Mouse (Mus musculus) layer of hippocampus, adult 9-10 months (tissue): Measurements from ENCODE around the gene Kazn.

Experiments
- DNase-seq: peaks from one replicate; pipeline ENCODE4 v3.0.0; 2022; ENCODE audit warnings: low spot score

Kazn gene

DNA sequence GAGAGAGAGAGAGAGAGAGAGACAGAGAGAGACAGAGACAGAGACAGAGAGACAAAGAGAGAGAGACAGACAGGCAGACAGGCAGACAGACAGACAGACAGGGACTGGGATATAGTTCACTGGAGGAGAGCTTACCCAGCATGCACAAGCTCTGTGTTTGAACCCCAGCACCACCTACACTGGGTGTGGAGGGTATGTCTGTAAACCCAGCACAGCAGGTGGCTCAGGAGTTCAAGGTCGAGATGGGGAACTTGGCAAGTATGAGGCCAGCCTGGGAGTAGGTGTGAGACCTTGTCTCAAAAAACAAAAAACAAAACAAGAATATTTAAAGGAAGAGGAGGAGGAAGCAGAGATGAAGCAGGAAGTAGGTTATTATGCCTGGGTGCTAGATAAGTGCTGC lies 162.3 kb downstream of the Kazn start:
- no peak for DNase-seq

DNA sequence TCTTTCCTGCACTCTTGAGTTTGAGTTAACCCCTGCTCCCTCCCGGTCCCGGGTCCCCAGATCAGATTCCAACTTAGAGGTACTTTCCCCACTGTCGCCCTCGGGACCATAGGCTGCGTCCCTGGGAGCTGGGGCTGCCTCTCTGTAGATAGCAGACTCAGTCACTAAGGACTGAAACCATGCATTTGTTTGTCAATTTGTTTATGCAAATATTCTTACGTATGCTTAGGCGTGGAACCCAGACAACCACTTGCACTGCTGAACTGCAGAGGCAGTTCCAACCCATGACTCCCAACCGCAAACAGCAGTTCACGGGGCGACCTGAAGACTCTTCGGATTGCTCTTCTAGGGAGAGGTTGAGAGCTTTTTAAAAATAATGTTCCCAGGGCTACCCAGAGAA lies 163.3 kb downstream of the Kazn start:
- DNase-seq, result no peak

DNA sequence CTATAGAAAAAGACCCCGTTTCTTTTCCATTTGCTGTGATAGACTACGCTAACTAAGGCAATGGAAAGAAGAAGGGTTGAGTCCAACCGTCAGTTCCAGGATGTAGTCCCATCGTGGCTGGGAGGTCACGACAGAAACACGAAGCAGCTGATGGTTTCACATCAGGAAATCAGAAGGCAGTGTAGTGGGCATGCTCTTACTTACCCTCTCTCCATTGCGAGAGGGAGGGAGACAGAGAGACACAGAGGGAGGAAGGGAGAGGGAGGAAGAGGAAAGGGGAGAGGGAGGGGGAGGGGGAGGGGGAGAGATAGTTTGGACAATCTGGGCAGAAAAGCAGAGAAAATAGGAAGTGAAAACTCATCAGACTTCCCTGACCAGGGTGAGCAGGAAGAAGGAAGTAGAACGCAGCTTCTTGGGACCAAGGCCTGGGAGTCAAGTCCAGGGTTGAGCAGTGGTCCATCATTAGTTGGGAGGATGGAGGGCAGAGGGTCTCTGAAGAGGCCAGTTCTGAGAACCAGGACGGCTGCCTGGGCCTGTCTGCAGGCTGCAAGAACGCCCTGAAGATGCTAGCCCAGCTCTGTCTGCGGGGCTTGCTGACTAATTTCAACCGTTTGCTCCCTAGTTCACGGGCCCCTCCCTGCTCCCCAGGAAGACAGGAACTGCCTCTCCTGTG lies 165.0 kb downstream of the Kazn start:
- no peak for DNase-seq

DNA sequence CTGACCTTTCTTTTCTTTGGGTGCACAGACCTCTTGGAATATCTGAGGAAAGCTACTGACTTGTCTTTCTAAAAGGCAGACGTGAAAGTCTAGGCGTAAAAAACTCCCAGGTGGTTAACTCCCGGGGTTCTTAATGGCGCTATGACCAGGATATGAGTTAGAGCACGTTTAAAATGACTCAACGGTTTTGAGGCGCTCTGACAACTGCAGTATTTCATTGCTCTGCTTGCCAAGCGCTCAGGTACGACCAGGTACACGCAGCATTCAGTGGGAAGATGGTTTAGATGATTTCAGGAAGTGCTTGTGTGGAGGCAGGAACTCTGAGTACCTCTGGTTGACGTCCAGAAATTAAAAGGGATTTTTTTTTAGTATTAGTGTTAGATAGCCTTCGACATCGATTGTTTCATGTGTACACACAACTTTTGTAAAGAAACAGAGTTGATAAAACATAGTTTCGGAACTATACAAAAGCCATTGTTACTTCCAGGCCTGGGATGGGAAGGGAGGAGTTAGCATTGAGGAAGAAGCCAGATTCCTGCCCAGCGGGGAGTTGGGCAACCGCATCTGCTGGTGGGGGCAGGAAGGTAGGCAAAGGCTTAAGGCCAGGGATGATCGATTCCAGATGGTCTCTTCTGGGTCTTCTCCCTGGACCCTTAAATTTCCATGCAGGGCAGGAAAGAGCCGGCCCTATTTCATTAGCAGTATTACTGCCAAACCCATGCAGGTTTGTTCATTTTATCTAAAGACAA lies 167.8 kb downstream of the Kazn start:
- no peak for DNase-seq

DNA sequence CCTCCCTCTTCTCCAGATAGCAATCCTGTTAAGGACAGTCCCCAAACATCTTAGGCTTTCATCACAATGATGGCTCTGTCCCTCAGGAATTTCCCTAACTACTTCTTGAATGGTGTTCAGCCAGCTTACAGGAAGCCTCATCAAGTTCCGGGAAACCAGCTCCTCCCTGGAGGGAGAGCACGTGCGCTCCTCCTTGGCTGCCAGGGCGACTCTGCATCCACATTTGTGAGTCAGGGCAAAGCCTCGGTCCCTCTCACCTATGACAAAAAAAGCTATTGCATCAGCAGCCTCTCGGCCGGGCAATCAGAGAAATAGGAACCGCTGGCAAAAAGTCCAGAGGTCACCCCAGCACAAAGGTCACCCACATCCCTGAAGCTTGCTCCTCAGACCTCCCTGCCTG lies 168.4 kb downstream of the Kazn start:
- DNase-seq, result no peak

DNA sequence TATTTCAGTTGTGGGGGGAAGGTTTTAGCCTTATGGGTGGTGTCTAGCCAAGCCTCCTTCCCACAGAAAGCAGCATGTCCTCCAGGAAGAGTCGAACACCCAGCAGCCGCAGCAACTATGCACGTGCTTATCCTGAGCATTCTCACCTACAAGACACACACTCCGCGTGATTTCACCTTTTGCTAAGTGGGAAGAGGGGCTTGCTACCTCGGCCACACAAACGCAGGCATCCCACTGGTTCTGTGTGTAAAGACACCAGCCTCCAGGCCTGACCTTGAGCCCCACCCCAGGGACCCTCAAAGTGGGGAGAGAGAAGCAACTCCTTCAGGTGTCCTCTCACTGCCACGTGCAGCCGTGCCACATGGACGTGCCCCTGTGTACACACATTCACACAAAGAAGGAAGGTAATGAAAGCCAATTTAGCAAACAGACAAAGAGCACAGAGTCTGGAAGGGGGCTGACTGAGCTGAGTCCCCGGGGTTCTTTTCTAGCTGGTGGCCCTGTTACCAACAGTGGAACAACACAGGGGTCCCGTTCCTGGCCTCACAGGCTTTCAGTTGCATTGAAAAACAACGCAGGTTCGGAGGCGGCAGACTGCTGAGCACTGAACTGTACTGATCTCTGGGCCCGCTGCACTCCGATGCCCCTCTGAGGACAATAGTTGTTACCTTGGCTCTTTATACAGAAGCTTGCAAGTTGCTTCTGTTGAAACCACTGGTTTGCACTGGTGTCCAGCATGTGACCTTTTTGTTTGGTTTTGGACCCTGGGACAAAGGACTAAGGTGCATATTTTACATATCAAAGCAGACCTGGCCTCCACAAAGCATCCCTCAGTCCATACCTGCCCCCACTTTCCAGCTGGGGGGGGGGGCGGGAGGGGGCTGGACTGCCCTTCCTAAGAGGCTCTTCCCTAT lies 170.0 kb downstream of the Kazn start:
- no peak for DNase-seq

DNA sequence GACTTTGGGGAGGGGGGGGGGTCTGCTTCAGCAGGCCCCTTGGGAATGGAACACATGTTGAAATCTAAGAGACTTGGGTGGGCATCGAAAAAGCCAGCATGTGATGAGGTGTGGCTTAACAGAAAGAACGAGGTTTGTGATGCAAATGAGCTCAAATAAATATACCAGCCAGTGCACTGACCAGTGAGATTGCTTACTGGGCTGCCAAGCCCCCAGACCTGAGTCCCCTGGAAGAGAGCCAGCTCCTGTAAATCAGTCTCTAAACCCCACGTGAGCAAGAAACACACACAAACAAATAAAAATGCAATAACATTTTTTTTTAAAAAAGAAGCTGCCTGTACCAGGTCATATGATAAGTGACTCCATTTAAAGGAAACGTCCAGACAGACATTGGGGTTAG lies 172.6 kb downstream of the Kazn start:
- DNase-seq, result no peak

DNA sequence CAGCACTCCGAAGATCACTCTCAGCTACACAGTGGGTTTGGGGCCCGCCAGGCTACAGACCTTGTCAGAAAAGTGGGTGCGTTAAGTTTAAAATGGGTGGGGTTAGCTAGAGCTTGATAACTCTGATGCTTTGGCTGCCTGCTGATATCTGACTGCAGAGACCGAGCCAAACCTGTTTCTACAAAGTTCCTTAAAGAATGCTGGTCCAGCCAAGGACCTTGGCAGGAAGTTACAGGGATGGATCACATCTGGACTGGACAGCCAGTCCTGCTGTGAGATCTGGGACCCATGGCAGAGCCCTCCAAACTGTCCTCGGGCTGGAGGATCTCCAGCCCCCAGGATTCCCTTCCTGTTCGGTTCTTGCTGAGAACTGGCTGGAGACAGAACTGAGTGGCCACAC lies 173.4 kb downstream of the Kazn start:
- no peak for DNase-seq

DNA sequence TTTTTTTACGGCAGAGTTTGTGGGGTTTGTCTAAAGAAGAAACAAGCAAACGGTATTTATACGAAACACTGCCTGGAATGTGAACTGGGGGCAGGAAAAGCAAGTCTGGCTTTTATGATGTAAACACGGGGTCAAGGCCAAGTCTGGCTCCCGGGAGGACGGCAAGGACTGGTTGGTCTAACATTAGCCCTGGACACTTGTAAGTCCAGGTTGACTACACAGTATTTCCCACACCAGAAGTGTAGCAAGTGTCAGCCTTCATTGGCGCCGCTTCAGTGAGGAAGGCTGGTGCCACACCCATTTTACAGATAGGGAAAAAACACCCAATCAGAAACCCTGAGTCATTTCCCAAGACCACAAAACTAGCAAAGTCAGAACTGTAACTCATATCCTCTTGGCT lies 173.9 kb downstream of the Kazn start:
- no peak for DNase-seq

DNA sequence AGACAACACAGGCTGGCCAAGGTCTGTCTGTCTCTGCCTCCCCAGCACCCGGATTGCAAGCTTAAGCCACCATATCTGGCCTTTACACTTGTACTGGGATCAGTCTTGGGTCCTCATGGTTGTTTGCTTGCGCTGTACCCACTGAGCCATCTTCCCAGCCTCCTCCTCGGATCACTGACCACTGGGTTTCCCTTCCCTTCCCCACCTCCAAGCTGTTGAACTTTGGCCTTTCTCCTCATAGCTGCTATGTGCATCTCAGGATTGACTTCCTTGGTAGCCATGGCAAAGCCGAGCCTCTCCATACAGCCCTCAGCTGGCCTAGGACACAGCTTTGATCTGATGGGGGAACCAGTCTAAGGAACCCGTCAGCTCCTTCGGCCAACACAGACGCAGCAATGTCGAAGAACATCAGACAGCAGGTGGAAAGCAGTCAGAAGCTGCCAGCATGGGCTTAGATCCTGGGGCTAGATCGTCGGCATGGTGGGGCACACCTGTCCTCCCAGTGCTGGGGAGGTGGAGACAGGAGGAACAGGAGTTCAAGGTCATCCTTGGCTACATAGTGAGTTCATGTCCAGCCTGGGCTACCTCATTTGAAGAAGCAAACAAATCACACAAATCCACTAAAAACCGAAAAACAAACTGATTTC lies 174.5 kb downstream of the Kazn start:
- DNase-seq, result no peak

DNA sequence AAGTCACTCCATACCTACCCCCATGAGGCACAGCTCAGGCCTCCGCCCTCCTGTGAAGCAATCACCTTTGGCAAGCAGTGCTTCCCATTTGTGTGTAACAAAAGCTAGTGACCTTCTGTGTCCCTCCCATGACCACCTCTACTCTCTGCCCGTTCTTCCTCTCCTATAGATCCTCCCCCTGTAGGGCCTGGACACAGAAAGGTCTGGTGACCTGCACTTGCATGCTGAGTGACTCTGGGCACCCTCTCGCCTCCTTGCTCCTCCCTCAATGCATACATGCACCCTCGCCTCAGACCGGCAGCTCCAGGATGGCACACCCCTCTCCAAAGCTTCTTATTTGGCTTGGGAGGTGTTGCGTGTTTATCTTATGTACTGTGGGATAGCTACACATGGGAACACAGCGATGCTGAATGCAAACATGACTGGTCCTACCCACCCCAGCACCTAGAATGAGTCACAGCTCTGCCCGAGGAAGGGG lies 176.1 kb downstream of the Kazn start:
- no peak for DNase-seq

DNA sequence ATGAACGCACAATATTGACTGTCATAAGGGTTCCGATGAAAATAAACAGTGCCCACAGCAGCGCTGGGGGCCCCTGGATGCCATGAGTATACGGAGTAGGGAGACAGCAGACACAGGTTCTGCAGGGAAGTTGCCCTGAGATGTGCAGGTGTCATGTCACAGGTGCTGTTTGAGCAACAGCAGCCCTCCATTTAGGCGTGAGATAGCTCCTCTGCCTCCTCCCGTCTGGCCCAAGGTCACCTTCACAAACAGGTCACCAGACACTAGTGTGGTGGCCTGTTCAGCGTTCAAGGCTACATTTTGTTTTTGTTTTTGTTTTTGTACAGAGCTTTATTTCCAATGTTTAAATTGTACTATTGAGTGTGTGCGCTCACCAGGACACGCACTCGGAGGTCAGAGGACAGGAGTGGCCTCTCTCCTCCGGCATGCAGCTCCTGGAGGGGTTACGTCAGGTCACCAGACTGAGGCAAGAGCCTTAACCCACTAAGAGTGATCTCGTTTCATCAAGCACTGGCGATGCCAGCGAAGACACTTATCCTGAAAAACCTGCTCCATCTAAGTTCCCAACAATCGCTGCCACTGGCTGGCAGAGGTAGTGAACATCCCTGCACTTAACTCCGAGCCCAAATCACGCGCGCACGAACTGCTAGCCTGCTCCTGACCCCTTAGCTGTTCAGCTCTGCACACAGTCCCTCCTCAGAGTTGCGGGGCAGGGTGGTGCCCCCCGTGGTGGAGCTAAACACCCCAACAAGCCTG lies 177.5 kb downstream of the Kazn start:
- DNase-seq, result no peak

DNA sequence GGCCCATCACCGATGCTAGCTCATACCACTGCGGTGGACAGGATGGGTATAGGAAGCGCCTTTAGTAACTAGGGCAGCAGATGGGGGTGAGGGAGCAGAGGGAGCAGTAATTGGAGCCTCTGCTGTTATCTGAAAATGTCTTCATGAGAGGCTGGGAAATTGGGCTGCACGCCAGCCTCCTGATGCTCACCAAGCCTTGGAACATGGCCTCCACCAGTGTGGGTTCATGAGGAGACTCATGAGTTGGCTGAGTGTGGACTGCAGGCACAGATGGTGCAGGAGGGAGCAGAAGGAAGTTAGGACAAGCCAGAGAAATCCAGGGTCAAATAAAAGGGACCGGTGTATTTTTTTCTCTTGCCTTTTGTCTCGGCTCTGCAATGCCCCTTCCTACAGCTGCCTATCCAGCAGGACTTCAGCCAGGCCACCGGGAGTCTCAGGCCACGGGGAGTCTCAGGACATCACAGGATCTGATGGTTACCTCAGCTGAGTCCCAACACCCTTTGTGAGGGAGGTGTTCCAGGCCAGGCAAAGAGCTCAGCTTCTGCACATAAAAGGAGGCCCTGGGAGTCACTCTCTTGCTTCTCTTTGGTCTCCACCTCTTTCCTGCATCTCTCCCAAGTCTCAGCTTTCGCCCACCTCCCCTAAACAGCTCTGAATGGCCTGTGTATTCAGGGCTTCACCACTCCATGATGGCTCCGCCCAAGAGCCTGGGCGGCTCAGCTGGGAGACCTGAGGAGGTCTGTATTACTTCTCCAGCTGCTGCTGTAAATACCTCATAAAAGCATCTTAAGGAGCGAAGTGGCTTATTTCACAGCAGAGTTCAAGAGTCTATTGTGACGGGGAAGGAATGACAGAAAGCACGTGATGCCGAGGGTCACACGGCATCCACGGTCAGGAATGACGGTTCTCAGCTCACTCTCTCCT lies 178.5 kb downstream of the Kazn start:
- no peak for DNase-seq

DNA sequence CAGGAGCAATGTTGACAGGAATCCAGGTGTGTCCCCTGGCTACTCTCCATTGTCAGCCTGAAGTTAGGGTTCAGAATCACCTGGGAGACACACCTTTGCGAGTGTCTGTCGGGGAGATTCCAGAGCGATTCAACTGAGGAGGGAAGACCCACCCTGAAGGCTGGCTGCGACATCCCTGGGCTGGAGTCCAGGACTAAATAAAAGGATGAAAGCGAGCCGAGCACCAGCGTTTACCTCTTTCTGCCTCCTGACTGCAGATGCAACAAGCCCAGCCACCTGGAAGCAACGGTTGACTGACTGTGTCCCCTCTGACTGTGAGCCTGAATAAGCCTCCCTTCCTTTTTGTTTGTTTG lies 179.4 kb downstream of the Kazn start:
- DNase-seq, result no peak

DNA sequence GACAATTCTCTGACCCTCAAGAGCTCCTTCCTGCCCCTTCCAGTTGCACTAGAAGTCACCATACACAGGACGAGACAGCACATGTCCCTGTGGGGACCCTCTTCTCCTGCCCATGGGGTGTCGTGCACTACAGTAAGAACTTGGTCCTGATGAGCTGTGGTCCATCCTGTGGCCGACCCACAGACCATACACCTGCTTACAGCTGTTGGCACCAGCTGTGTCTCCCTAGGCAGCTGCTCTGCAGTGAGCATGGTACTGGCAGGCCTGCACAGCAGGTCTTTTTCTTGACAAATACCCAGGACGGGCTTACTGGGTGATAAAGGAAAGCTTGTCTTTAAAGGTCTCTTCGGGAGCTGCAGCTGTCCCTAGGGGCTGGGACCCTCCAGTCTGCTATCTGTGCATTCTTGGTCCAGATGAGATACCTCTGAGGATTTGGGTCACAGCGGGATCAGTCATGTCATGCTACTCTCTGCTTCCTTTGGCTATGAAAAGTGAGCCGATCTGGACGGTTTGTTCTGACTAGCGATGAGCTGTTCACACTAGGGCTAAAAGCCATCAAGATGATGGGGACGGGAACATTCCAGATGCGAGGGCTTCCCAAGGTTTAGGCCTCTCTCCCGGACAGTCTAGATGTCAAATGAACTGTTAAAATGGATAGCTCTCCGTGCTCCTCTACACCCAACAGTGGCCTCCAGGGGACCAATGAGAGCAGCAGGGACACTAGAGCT lies 179.9 kb downstream of the Kazn start:
- no peak for DNase-seq

DNA sequence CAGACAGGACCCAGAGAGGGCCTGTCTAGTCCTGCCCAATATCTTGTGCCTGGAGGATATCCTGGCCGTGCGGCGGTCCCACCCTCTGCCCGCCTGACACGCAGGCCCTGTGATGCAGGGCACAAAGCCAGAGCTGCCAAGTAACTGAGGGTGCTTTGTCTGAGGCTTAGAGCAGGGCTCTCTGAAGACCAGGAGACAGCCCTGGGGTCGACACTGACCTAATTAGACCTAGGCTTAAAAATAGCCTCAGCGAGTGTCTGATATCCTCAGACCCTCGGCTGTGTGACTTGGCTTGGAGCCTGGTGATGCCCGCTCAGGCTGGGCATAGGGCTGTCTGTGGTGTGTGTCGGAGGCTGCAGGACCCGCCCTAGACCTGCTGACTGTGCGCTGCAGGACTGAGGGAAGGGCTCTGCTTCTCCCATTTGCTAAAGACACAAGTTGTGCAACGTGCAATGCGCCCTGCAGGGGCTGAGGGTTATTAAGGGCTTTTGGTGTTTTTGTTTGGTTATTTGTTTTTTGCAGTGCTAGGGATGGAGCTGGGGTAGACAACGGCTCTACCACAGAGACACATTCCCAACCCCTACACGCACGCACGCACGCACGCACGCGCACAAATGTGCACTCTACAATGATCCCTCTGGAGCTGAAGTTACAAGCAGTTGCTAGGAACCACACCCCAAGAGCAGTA lies 181.5 kb downstream of the Kazn start:
- no peak for DNase-seq

DNA sequence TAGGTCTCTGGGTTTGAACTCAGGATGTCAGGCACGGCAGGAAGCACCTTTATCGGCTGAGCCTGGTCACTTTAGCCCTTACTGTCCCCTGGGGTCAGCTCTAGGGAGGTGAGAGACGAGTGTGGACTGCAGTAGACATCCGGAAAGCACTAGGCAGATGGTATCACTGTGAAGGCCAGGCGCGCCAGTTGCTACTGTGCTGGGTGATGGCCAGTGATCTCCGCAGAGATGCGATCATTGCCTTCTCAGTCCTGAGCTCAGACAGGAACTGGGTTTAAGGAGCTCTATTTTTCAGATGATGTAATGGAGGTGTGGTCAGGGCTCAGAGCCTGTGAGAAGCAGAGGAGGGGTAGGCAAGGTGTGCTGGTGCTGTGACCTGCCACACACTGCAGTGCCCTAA lies 183.6 kb downstream of the Kazn start:
- no peak for DNase-seq

DNA sequence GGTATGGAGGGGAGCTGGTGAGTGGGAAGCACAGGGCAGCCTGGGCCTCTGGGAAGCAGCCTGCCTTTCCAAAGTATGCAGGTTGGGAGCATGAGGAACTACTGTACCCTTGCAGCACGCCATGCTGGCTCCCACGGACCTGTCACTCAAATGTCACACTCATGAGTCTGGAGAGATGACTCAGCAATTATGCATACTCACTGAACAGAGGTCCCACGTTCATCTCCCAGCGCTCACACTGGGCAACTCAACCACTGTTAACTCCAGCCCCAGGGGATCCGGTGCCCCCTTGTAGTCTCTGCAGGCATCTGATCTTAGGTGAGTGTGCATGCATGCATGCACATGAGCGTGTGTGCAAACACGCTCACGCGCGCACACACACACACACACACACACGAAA lies 184.6 kb downstream of the Kazn start:
- DNase-seq, result no peak
